Mouse (Mus musculus) layer of hippocampus, postnatal 36 days (tissue): ENCODE measurements at regions not wholly inside any gene's neighbourhood (a gene's known extent, or its start where the extent isn't known, plus 50 kb on each side); places are given as distances from the start of the nearest gene placed in this dataset.
A peak's percentile ranks its signal among the peaks of the same experiment; 100 is the strongest.
"Not testable (repeated sequence)": the region's sequence is repeated elsewhere in the genome, so short reads cannot be mapped to it uniquely, and the experiment has no call there.

Experiments
- DNase-seq, 2 experiments: peaks; one replicate each; pipeline ENCODE4 v3.0.0; 2022

- peak; percentile 44 to 69 for DNase-seq
Observed at GRCm38 (mm10) chr15:31989593-31990290, 187.3 kb upstream of the Tas2r119 start.

GRCm38 (mm10) chr15:31997996-31998395 lies 179.1 kb upstream of the Tas2r119 start:
- no peak for DNase-seq

- no peak for DNase-seq
Observed at GRCm38 (mm10) chr15:31999553-31999952, 177.5 kb upstream of the Tas2r119 start.

DNA sequence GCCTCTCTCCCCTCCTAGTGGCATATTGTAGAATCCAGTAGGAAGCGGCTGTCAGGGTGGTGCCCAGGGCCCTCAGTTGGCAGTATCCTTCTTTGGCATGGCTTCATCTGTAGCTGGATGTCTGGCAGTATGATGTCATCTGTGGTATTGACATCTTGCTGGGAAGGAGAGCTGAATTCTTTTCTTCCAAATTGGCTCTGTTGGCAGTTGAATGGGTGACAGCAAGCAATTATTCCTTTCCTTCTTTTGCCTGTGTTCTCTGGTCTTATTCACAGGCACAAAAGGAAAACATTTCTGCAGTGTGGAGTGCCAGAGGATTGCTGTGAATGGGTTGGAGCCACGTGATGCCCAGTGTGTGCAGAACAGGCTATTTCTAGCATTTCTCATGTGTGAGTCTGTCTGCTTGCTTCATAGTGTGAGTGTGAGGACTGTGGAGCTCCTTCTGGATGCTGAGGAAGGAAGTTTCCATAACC lies 174.1 kb upstream of the Tas2r119 start:
- DNase-seq: peak; percentile 42 to 50

GRCm38 (mm10) chr15:32003489-32003888 lies 173.6 kb upstream of the Tas2r119 start:
- DNase-seq: no peak

- DNase-seq: no peak
Observed at GRCm38 (mm10) chr15:32005986-32006385, 171.1 kb upstream of the Tas2r119 start.

DNA sequence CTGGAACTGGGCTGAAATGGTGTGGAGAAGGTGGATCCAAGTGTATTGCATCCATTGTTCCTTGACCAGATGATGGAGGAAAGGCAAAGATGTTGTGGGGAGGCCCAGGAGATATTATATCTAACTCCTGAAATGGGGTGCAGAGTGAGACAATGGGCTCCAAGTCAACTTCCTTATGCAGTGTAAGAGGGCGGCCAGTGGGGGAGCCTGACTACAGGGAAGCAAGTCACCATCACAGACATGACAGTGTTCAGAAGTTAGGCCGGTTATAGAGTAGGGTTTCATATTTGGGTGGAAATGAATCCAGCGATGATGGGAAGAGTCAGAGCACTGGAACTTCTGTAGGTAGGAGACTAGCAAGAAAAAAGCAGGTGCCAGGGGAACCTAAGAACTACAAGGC lies 167.3 kb upstream of the Tas2r119 start:
- no peak for DNase-seq

DNA sequence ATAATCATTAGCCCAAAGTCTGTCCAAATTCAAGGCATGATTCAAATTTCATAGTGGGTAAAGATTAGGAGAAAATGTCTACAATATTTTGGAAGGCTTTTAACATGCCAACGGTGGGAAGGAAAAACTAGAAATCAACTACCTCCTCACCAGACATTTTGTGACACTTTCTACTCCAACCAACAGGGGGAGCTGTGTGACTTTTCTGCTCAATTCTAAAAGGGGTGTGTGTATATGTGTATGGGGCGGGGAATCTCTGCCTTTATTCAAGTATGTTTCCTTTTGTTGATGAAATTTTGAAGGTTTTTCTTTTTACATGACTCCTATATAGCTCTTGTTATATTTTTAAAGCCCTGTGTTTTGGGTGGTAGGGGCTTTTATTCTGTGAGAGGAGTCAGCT lies 165.0 kb upstream of the Tas2r119 start:
- no peak for DNase-seq

GRCm38 (mm10) chr15:32012838-32013237 lies 164.3 kb upstream of the Tas2r119 start:
- no peak for DNase-seq

- no peak for DNase-seq
Observed at GRCm38 (mm10) chr15:32015169-32015568, 161.9 kb upstream of the Tas2r119 start.

DNA sequence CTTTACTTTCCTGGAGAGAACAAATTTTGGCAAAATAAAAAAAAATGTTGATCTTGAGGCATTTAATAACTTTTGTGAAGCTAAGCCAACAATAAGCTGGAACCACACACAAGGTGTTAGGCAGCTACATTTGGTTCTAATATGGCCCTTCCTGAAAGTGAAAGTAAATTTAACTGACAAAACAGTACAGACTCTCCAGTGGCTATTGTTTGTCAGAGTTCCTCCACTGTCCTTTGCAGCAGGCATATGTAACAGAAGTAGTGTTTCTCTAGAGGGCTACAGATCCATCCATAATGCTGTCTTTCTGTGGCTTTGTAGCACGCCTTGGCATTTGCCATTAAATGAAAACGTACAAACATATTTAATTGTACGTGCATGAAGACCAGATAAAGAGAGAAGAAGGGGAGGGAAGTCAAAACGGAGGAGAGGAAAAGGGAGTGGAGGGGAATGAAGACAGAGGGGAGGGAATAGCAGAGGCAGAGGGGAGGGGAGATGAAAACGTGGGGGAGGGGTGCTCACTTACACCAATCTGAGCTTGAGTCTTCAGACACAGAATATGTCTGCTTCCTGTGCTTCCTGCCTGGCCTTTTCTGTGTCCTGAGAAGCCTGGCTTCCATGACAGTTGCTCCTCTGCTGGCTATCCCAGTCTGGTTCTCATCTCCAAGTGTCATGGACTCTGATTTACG lies 156.6 kb upstream of the Tas2r119 start:
- no peak for DNase-seq

GRCm38 (mm10) chr15:32021009-32021602 lies 156.0 kb upstream of the Tas2r119 start:
- DNase-seq: no peak

GRCm38 (mm10) chr15:32034091-32034490 lies 143.0 kb upstream of the Tas2r119 start:
- DNase-seq: no peak

GRCm38 (mm10) chr15:32034790-32035189 lies 142.3 kb upstream of the Tas2r119 start:
- DNase-seq: no peak

- no peak for DNase-seq
Observed at GRCm38 (mm10) chr15:32041764-32042163, 135.3 kb upstream of the Tas2r119 start.

DNA sequence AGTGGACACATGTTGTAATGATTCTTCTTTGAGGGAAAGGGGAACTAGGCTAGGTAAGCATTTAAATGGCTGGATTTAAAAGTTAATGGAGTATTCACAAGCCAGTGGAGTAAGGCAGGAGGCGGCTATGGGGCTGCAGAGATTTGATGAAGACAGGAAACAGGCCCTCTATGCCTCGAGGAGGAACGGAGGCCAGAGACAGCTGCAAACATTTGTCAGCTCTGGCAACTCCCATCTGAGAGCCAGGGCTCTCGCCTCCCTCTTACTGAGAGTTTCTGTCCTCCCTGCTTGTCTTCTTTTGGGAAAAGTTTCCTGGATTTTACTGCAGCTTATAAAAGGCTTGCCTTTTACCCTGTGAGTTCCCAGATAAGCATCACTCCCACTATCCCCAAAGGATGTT lies 134.9 kb upstream of the Tas2r119 start:
- DNase-seq: no peak

- DNase-seq: no peak
Observed at GRCm38 (mm10) chr15:32042589-32042988, 134.5 kb upstream of the Tas2r119 start.

GRCm38 (mm10) chr15:32043207-32043606 lies 133.9 kb upstream of the Tas2r119 start:
- DNase-seq: no peak

GRCm38 (mm10) chr15:32043670-32044069 lies 133.4 kb upstream of the Tas2r119 start:
- DNase-seq: not testable (repeated sequence)

GRCm38 (mm10) chr15:32048836-32049235 lies 128.3 kb upstream of the Tas2r119 start:
- DNase-seq: no peak

GRCm38 (mm10) chr15:32061573-32061972 lies 115.5 kb upstream of the Tas2r119 start:
- DNase-seq: no peak

DNA sequence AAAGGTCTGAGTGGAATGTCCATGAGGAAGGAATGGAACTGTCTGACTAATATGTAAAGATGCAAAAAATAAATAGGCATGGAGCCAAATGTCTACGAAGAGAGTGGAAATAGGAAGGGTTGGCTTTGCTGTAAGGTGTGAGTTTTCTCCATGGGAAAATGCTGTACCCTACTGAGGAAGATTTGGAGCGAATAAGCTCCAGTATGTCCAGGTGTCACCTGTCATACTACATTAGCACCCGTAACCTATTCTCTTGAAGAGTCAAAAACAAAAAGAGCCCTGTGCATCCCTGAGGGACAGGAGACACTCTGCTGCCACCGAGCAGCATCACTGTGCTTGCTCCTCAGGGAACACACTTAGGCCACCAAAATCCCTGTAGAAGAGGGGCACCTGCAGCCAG lies 95.0 kb upstream of the Tas2r119 start:
- DNase-seq: no peak

GRCm38 (mm10) chr15:32093889-32094288 lies 83.2 kb upstream of the Tas2r119 start:
- DNase-seq: no peak

- DNase-seq: no peak
Observed at GRCm38 (mm10) chr15:32095554-32095953, 81.5 kb upstream of the Tas2r119 start.
